Mouse (Mus musculus): ENCODE measurements around the gene Agrn.

DNA sequence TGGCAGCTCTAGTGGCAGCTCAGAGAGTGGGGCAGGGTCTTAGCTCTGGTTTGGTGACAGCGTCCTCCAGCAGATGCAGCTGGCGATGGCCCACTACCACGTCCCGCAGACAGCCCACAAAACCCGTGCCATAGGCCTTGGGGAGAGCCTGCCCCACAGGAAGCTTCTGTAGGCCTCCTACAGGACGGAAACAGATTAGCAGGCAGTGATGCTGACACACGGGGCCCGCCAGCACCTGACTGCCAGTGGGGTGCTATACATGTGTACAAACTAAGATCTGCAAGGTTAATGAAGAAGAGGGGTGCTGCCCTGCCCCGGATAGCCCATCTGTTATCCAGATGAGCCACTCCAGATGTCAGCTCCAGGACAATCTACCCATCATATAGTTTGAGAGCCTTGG is 30.8 kb downstream of the Agrn start:
- TF ChIP-seq EP300 (IDR thresholded peaks at IDR 0.05; ENCODE audit: low read depth) (no peak), CTCF (IDR thresholded peaks at IDR 0.05; ENCODE audit: low read depth) (peak; percentile 13)
